Mouse (Mus musculus) embryonic fibroblast, embryonic 13.5 days (primary cell): ENCODE measurements around the gene Pde4d.

Experiments
- CTCF ChIP-seq: IDR thresholded peaks from 2 replicates; pipeline ENCODE4 v1.5.1; 2011; ENCODE audit warnings: mild to moderate bottlenecking, control low read depth, low read length, moderate library complexity, borderline replicate concordance; ENCODE audit not compliant: insufficient read depth
- POLR2A ChIP-seq: IDR thresholded peaks from 2 replicates; pipeline ENCODE4 v1.6.1; 2011; ENCODE audit warnings: low read depth, mild to moderate bottlenecking, control low read depth, low read length, moderate library complexity

- TF ChIP-seq POLR2A: no peak
- TF ChIP-seq CTCF: no peak
Observed at GRCm38 (mm10) chr13:109932688-109933087, 1482.9 kb downstream of the Pde4d start.
